Mouse (Mus musculus) cerebellum, adult 2 months (tissue): ENCODE data around the gene Wdr27.

Experiments
- CTCF ChIP-seq: fragments of 200-500 bp; IDR thresholded peaks from 2 replicates; pipeline ENCODE4 v1.5.1; 2011; ENCODE audit warnings: low read depth, mild to moderate bottlenecking, control low read depth, low read length, moderate library complexity, borderline replicate concordance; ENCODE audit not compliant: insufficient read depth
- POLR2A ChIP-seq: fragments of 200-500 bp; IDR thresholded peaks from 2 replicates; pipeline ENCODE4 v1.6.1; 2011; ENCODE audit warnings: low read length, control low read depth, borderline replicate concordance; ENCODE audit not compliant: insufficient read depth

DNA sequence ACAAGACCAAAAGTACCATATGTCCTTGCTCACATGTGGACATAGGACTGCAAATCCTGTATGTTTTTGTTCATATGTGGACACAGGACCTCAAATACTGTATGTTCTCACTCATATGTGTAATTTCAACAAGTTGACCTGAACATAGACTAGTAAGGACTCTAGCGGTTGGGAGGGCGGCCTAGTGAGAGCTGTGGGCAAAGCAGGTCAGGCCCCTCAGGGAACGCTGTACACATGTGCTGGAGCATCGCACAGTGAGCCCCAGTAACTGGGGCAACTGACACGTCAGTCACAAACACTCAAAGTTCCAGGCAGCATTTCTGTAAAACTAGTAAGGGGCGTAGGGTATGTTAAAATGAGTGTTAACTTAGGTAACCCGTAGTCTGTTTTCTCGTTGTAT, 30.0 kb downstream of the Wdr27 start:
- no peak for TF ChIP-seq POLR2A
- TF ChIP-seq CTCF, result no peak
